Mouse (Mus musculus) testis, adult 2 months (tissue): ENCODE measurements around the gene Dnajc11.

ENCODE experiments used
- CTCF ChIP-seq: fragments of 200-500 bp; IDR thresholded peaks from 2 replicates; pipeline ENCODE4 v1.5.1; 2012; ENCODE audit warnings: low read depth, mild to moderate bottlenecking, inconsistent platforms, low read length, moderate library complexity; ENCODE audit not compliant: control insufficient read depth, insufficient read depth, insufficient replicate concordance
- POLR2A ChIP-seq: fragments of 200-500 bp; IDR thresholded peaks from 2 replicates; pipeline ENCODE4 v1.6.1; 2012; ENCODE audit warnings: low read depth, mild to moderate bottlenecking, inconsistent platforms, low read length, moderate library complexity; ENCODE audit not compliant: control insufficient read depth

DNA sequence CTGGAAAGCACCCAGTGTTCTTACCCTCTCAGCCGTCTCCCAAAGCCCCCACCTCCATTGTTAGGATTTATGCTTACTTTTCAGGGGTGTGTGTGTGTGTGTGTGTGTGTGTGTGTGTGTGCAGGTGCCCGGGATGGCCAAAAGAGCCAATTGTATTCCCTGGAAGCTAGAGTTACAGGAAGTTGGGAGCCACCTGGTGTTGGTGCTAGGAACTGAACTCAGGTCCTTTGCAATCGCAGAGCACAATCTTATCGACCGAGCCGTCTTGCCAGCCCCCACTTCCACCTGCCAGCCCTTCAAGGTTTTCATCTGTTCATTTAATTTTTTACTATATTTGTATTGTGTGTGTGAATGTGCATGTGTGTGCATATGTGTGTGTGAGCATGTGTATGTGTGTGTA, 40.2 kb upstream of the Dnajc11 start:
- TF ChIP-seq CTCF = no peak
- no peak for TF ChIP-seq POLR2A
